Mouse (Mus musculus) midbrain, postnatal 0 days (tissue): Measurements from ENCODE around the gene Gm10337. TPM values are rescaled to one million over a fixed set of nuclear protein-coding genes. Genes with fewer than 3 reads are reported as not detected.
A peak's percentile ranks its signal among the peaks of the same experiment; 100 is the strongest.

ENCODE experiments used
- ATAC-seq: fragments of 200-750 bp; cut with Nextera tagmentation; 2 replicates; pipeline ENCODE4 v1.8.0; 2017; ENCODE audit warnings: moderate number of reproducible peaks, mild to moderate bottlenecking, moderate TSS enrichment, moderate library complexity; ENCODE audit not compliant: low FRiP score
- DNase-seq: peaks from one replicate; pipeline ENCODE4 v3.0.0-alpha.2; 2015; ENCODE audit warnings: low spot score
- H3K27ac ChIP-seq: fragments of 300-500 bp; sonication (generic); 2 replicates; pipeline ENCODE4 v1.5.1; 2014; ENCODE audit warnings: low read depth, mild to moderate bottlenecking, low read length, mixed read lengths
- H3K27me3 ChIP-seq: fragments of 300-500 bp; sonication (generic); 2 replicates; pipeline ENCODE4 v1.6.1; 2014; ENCODE audit warnings: low read length, control low read depth, mixed read lengths; ENCODE audit not compliant: insufficient read depth
- H3K36me3 ChIP-seq: fragments of 300-500 bp; sonication (generic); 2 replicates; pipeline ENCODE4 v1.6.1; 2014; ENCODE audit warnings: low read length, control low read depth, mixed read lengths; ENCODE audit not compliant: insufficient read depth
- H3K4me1 ChIP-seq: fragments of 300-500 bp; sonication (generic); 2 replicates; pipeline ENCODE4 v1.6.1; 2014; ENCODE audit warnings: mild to moderate bottlenecking, control low read depth, antibody characterized with exemption, low read length, mixed read lengths; ENCODE audit not compliant: insufficient read depth
- H3K4me2 ChIP-seq: fragments of 300-500 bp; sonication (generic); 2 replicates; pipeline ENCODE4 v1.6.1; 2014; ENCODE audit warnings: low read depth, mild to moderate bottlenecking, low read length, mixed read lengths; ENCODE audit not compliant: poor library complexity, severe bottlenecking
- H3K4me3 ChIP-seq: fragments of 300-500 bp; sonication (generic); 2 replicates; pipeline ENCODE4 v1.5.1; 2014; ENCODE audit warnings: low read depth, mild to moderate bottlenecking, low read length, moderate library complexity
- H3K9ac ChIP-seq: fragments of 300-500 bp; sonication (generic); replicated peaks from 2 replicates; pipeline ENCODE4 v1.6.1; 2014; ENCODE audit warnings: mild to moderate bottlenecking, low read length, moderate library complexity, mixed read lengths; ENCODE audit not compliant: poor library complexity, severe bottlenecking
- H3K9me3 ChIP-seq: fragments of 300-500 bp; sonication (generic); 2 replicates; pipeline ENCODE4 v1.6.1; 2016; ENCODE audit warnings: low read length, control low read depth
- CTCF ChIP-seq: IDR thresholded peaks from 2 replicates; pipeline ENCODE4 v1.5.1; 2016; ENCODE audit warnings: antibody characterized with exemption, mild to moderate bottlenecking
- WGBS: fragments of 180-500 bp; shearing (Covaris S2); extraction: QIAGEN DNeasy Blood & Tissue Kit; methylation state at CpG from one replicate; pipeline ENCODE4 v1.1.7; 2014; 5-methylcytosine and 5-hydroxymethylcytosine counted together
- polyA plus RNA-seq: library from polyadenylated mRNA; unstranded; fragments of >200 nt; fragmentation: Nextera tagmentation; extraction: Ambion mirVana; gene quantifications from 2 replicates; pipeline ENCODE4 v1.2.1, GENCODE M21; 2015
- total RNA-seq: library from RNA; depleted of rRNA; stranded (reverse); fragments of >200 nt; gene quantifications from 2 replicates; pipeline ENCODE4 v1.2.3, GENCODE M21; 2014

Gm10337 gene
- total and polyA plus RNA-seq, 2 experiments from 2014 or later, result 18.2 TPM; not detected in 1

- peak overlapping the region; percentile 80 for H3K4me2 ChIP-seq
These were observed 12.8 kb downstream of the Gm10337 start for GRCm38 (mm10) chr15:102516293-102516692.

GRCm38 (mm10) chr15:102516728-102517404 is 13.3 kb downstream of the Gm10337 start, which contains the start of gene Map3k12:
Gene Map3k12, minus strand, starts transcription at chr15:102517064.
- H3K4me2 ChIP-seq, result peak within 1 kb of the TSS; percentile 80
- ATAC-seq, result peak; percentile 9; the same call in 1 of the 2 replicates
- H3K4me1 ChIP-seq, result peaks cover 20% of the 10 kb centered on the region
- H3K9me3 ChIP-seq, result no peaks in the 10 kb centered on the region
- H3K4me3 ChIP-seq, result peak within 1 kb of the TSS; percentile 66
- under 1% methylated on average over 40 of the region's 43 CpGs for WGBS
- peak; percentile 20; the same call in 1 of the 2 replicates for TF ChIP-seq CTCF
- H3K27me3 ChIP-seq, result no peaks in the 10 kb centered on the region
- peak within 1 kb of the TSS; percentile 86 for H3K9ac ChIP-seq
- H3K36me3 ChIP-seq, result peaks cover 5% of the 10 kb centered on the region; the same call in 1 of the 2 replicates
- peak within 1 kb of the TSS; percentile 99 for H3K27ac ChIP-seq
- DNase-seq, result peak; percentile 78

More at GRCm38 (mm10) chr15:102516293-102516692, 12.8 kb downstream of the Gm10337 start:
- WGBS, result 2% methylated on average over 11 of the region's 12 CpGs
- ATAC-seq (no peak), DNase-seq (peak; percentile 43)
- no peak; the same call in 1 of the 2 replicates for TF ChIP-seq CTCF
- H3K27ac ChIP-seq, result peak overlapping the region; percentile 99
- peak overlapping the region; percentile 66 for H3K4me3 ChIP-seq
- H3K36me3 ChIP-seq, result no peaks in the 10 kb centered on the region
- H3K9ac ChIP-seq, result peak overlapping the region; percentile 86
- no peaks in the 10 kb centered on the region for H3K9me3 ChIP-seq
- H3K4me1 ChIP-seq, result peaks cover 25% of the 10 kb centered on the region
- no peaks in the 10 kb centered on the region for H3K27me3 ChIP-seq

DNA sequence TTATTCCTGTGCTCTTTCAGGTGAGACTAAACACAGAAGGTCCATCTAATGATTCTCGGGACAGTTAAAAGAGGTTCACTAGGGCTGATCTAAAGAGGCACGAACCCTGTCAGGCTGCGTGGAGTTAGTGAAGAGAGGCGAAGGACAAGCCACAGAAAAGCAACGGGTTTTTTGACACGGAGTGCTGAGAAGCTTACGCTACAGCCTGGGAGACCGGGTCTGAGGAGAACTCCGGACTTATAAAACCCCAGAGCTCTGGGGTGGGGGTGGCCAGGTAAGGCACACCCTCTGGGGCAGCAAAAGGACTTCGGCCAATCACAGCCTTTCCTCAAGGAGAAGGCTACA is 14.1 kb downstream of the Gm10337 start:
- Histone ChIP-seq H3K4me2 (peak overlapping the region; percentile 80), H3K27ac (peak overlapping the region; percentile 99), H3K4me1 (peaks cover 18% of the 10 kb centered on the region), H3K36me3 (peaks cover 12% of the 10 kb centered on the region; the same call in 1 of the 2 replicates), H3K9me3 (no peaks in the 10 kb centered on the region), H3K27me3 (no peaks in the 10 kb centered on the region), H3K4me3 (peak overlapping the region; percentile 66), H3K9ac (peak overlapping the region; percentile 86)
- WGBS, result under 1% methylated on average over 10 of the region's 10 CpGs
- no peak for ATAC-seq
- no peak for DNase-seq
- TF ChIP-seq CTCF, result no peak

- TF ChIP-seq CTCF, result peak; percentile 9; the same call in 1 of the 2 replicates
- Histone ChIP-seq H3K27ac (peak within 1 kb of the TSS; percentile 99), H3K9me3 (no peaks in the 10 kb centered on the region), H3K4me3 (peak within 1 kb of the TSS; percentile 66), H3K4me2 (peak within 1 kb of the TSS; percentile 80), H3K27me3 (no peaks in the 10 kb centered on the region), H3K4me1 (peaks cover 18% of the 10 kb centered on the region), H3K9ac (peak within 1 kb of the TSS; percentile 87), H3K36me3 (peaks cover 13% of the 10 kb centered on the region; the same call in 1 of the 2 replicates)
- DNase-seq (peak; percentile 100), ATAC-seq (peak; percentile 91)
- under 1% methylated on average over 59 of the region's 60 CpGs for WGBS
These were observed 14.7 kb downstream of the Gm10337 start, which contains the start of gene Tarbp2 for GRCm38 (mm10) chr15:102517976-102518858. Gene Tarbp2, plus strand, starts transcription at chr15:102518192.

DNA sequence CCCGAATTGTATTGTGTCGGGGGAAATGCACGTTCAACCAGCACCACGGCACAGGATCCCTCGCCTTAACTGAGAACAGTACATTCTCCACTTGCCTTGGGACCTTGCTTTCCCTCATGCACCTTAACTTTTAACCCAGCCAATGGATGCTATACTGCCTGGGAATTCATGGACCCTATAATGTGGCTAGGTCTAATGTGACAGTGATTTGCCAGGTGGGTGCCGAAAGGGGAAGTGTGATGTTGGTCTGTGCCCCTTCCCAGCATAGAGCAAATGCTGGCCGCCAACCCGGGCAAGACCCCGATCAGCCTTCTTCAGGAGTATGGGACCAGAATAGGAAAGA is 15.3 kb downstream of the Gm10337 start:
- H3K27ac ChIP-seq, result peak overlapping the region; percentile 99
- H3K9ac ChIP-seq, result peak overlapping the region; percentile 87
- no peak for ATAC-seq
- no peaks in the 10 kb centered on the region for H3K27me3 ChIP-seq
- H3K4me1 ChIP-seq, result peaks cover 18% of the 10 kb centered on the region
- WGBS, result 20% methylated on average over 9 of the region's 9 CpGs
- DNase-seq, result no peak
- H3K4me2 ChIP-seq, result peak overlapping the region; percentile 80
- H3K36me3 ChIP-seq, result peaks cover 16% of the 10 kb centered on the region
- no peaks in the 10 kb centered on the region for H3K9me3 ChIP-seq
- H3K4me3 ChIP-seq, result peak overlapping the region; percentile 66
- no peak for TF ChIP-seq CTCF
